Mouse (Mus musculus) testis, adult 2 months (tissue): ENCODE measurements at regions not wholly inside any gene's neighbourhood (a gene's known extent, or its start where the extent isn't known, plus 50 kb on each side); places are given as distances from the start of the nearest gene placed in this dataset.

Source experiments
- CTCF ChIP-seq: fragments of 200-500 bp; IDR thresholded peaks from 2 replicates; pipeline ENCODE4 v1.5.1; 2012; ENCODE audit warnings: low read depth, mild to moderate bottlenecking, inconsistent platforms, low read length, moderate library complexity; ENCODE audit not compliant: control insufficient read depth, insufficient read depth, insufficient replicate concordance
- POLR2A ChIP-seq: fragments of 200-500 bp; IDR thresholded peaks from 2 replicates; pipeline ENCODE4 v1.6.1; 2012; ENCODE audit warnings: low read depth, mild to moderate bottlenecking, inconsistent platforms, low read length, moderate library complexity; ENCODE audit not compliant: control insufficient read depth

DNA sequence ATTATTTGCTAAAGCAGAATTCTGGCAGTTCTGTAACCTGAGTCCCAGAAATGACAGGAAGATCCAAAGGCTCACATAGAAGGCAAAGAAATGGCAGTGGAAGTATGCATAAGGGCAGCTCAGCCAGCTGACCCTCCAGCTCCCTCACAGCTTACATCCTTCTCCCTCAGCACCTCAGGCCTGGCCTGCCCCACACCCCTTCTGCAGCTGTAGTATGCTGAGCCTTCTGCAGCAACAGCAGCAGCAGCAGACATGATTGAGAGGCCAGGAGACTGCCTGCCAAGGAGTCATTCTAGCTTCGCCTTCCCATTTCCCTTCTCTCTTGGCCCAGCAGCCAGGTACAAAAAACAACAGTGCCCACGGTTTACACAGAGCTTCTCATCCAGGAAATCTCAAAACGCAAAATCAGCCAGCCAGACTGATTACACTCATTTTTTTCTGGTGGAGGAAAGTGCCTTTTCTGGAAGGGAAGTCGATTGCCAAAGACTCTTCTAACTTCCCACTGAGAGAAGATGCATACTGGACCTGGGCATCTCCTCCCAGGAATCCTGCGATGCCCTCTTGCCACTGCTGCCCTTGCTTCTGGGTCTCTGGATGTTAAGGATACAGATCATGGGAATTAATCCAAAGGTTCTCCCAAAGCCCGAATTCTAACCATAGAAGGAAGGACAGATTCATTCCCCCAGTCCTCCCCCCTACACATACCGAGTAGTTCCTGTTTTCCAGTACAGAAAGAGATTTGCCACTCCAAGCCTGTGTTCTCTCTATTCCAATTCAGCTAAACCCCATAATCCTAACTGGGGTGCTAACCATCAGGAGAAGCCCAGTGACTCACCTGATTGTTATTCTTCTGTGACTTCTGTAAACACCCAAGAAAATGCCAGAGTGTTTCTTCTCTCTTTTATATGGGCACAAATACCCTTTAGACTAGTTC is 489.2 kb downstream of the Gm9195 start:
- TF ChIP-seq CTCF (no peak), POLR2A (no peak)
